Mouse (Mus musculus): ENCODE results near the gene Cacna1g. TPM values are rescaled to one million over a fixed set of nuclear protein-coding genes. Genes with fewer than 3 reads are reported as not detected.

Gene Cacna1g
- polyA plus RNA-seq, 1 experiment from 2014 or later = 8.1 TPM

DNA sequence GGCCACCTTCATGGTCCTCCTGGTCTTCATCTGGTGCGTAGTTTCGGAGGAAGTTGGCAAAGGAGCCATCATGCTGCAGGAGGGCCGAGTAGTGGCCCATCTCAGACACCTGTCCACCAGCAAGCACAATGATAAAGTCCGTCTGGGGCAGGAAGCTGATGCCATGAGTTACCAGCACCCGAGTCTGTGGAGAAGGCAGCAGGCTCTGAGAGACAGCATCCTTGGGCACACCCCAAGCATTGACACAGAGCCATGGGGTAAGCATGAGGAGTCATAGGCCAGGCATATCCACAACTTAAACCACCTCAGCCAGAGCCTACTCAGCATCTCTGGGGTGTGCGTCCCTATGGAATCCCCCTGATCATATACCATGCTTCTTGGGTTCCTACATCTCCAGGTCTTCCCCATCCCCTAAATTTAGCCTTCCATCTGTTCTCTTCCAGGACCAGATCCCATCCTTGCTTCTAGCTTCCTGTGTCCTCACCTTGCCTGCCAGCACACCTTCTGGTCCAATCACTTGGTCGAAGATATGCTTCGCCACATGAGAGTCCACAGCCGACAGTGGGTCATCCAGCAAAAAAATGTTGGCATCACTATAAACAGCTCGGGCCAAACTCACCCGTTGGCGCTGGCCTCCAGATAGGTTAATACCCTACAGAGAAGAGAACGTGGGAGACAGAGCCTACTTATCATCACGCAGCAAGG lies 112.7 kb downstream of the Cacna1g start:
- no peak for DNase-seq (ENCODE audit: low spot score)
- Histone ChIP-seq H3K27me3 (ENCODE audit: low read depth, poor library complexity, severe bottlenecking) (no peaks in the 10 kb centered on the region), H3K4me3 (no peak overlapping the region), H3K36me3 (no peaks in the 10 kb centered on the region), H3K27ac (replicated peaks) (no peak overlapping the region), H3K9me3 (replicated peaks) (no peaks in the 10 kb centered on the region; the same call in 1 of the 2 replicates), H3K4me1 (0 out of 2 replicates have a peak, but pooled peaks cover 2% of the 10 kb centered on the region)
- WGBS = 92% methylated on average over 14 of the region's 14 CpGs

- DNase-seq (ENCODE audit: low spot score) = no peak
- no peaks in the 10 kb centered on the region for H3K27me3 ChIP-seq (ENCODE audit: low read depth, poor library complexity, severe bottlenecking)
- H3K4me1 ChIP-seq = 0 out of 2 replicates have a peak, but pooled peaks cover 2% of the 10 kb centered on the region
- H3K36me3 ChIP-seq = no peaks in the 10 kb centered on the region
- no peak overlapping the region for H3K27ac ChIP-seq (replicated peaks)
- no peak overlapping the region for H3K4me3 ChIP-seq
- WGBS = 94% methylated on average over 12 of the region's 12 CpGs
- H3K9me3 ChIP-seq (replicated peaks) = no peaks in the 10 kb centered on the region
Measured at GRCm38 (mm10) chr11:94359168-94359567, 114.8 kb downstream of the Cacna1g start.

Other genes starting within 250 kb of the Cacna1g start
- gene Wfikkn2, start 228.2 kb downstream of the Cacna1g start, polyA plus RNA-seq (2016; fragmentation: Nextera tagmentation; extraction: Ambion mirVana) = 0.27 and 0.99 TPM in 2 replicates
- not detected in 2 replicates for gene Gm21885, start 192.3 kb downstream of the Cacna1g start, polyA plus RNA-seq (2016; fragmentation: Nextera tagmentation; extraction: Ambion mirVana)
- 105 and 109 TPM in 2 replicates for gene Luc7l3, start 152.2 kb downstream of the Cacna1g start, polyA plus RNA-seq (2016; fragmentation: Nextera tagmentation; extraction: Ambion mirVana)
- gene Ankrd40, start 146.2 kb downstream of the Cacna1g start, polyA plus RNA-seq (2016; fragmentation: Nextera tagmentation; extraction: Ambion mirVana) = 11.1 and 12.9 TPM in 2 replicates
- gene Abcc3, start 81.2 kb downstream of the Cacna1g start, polyA plus RNA-seq (2016; fragmentation: Nextera tagmentation; extraction: Ambion mirVana) = 0.37 and 0.42 TPM in 2 replicates
- 0.12 TPM in 1 of 2 replicates, not detected in the other for gene Spata20, start 12.0 kb upstream of the Cacna1g start, polyA plus RNA-seq (2016; fragmentation: Nextera tagmentation; extraction: Ambion mirVana)
- gene Epn3, start 25.8 kb upstream of the Cacna1g start, polyA plus RNA-seq (2016; fragmentation: Nextera tagmentation; extraction: Ambion mirVana) = 0.57 and 0.80 TPM in 2 replicates
- gene Mycbpap, start 47.5 kb upstream of the Cacna1g start, polyA plus RNA-seq (2016; fragmentation: Nextera tagmentation; extraction: Ambion mirVana) = 2.7 and 2.9 TPM in 2 replicates
- 4.6 and 5.1 TPM in 2 replicates for gene Rsad1, start 75.1 kb upstream of the Cacna1g start, polyA plus RNA-seq (2016; fragmentation: Nextera tagmentation; extraction: Ambion mirVana)
- 0.12 and 0.39 TPM in 2 replicates for gene Chad, start 90.8 kb upstream of the Cacna1g start, polyA plus RNA-seq (2016; fragmentation: Nextera tagmentation; extraction: Ambion mirVana)
- 3.0 and 3.5 TPM in 2 replicates for gene Acsf2, start 127.7 kb upstream of the Cacna1g start, polyA plus RNA-seq (2016; fragmentation: Nextera tagmentation; extraction: Ambion mirVana)
- gene Lrrc59, start 155.6 kb upstream of the Cacna1g start, polyA plus RNA-seq (2016; fragmentation: Nextera tagmentation; extraction: Ambion mirVana) = 265 and 286 TPM in 2 replicates
- 143 and 145 TPM in 2 replicates for gene Mrpl27, start 179.6 kb upstream of the Cacna1g start, polyA plus RNA-seq (2016; fragmentation: Nextera tagmentation; extraction: Ambion mirVana)
- 61.7 and 64.1 TPM in 2 replicates for gene Eme1, start 179.8 kb upstream of the Cacna1g start, polyA plus RNA-seq (2016; fragmentation: Nextera tagmentation; extraction: Ambion mirVana)
- 13.8 and 14.4 TPM in 2 replicates for gene Xylt2, start 203.3 kb upstream of the Cacna1g start, polyA plus RNA-seq (2016; fragmentation: Nextera tagmentation; extraction: Ambion mirVana)
- gene Gm11541, start 230.3 kb upstream of the Cacna1g start, polyA plus RNA-seq (2016; fragmentation: Nextera tagmentation; extraction: Ambion mirVana) = not detected in 2 replicates

Measured in midbrain, embryonic 10.5 days (tissue).